Mouse (Mus musculus): ENCODE results near the gene Mms22l. TPM values are rescaled to one million over a fixed set of nuclear protein-coding genes. Genes with fewer than 3 reads are reported as not detected.

Mms22l gene
- polyA plus RNA-seq, 1 experiment from 2014 or later: 41.0 TPM

- Histone ChIP-seq H3K9me3 (peaks cover 5% of the 10 kb centered on the region; the same call in 1 of the 2 replicates), H3K4me3 (no peak overlapping the region), H3K27ac (replicated peaks) (no peak overlapping the region), H3K4me1 (no peaks in the 10 kb centered on the region), H3K36me3 (replicated peaks) (peaks cover 61% of the 10 kb centered on the region), H3K27me3 (replicated peaks; ENCODE audit: low read depth, poor library complexity, severe bottlenecking) (no peaks in the 10 kb centered on the region)
- DNase-seq (ENCODE audit: low spot score): no peak
- 96% methylated on average over 5 of the region's 5 CpGs for WGBS
These were observed 81.3 kb downstream of the Mms22l start for GRCm38 (mm10) chr4:24577594-24577993.

- H3K27me3 ChIP-seq (replicated peaks; ENCODE audit: low read depth, poor library complexity, severe bottlenecking): no peaks in the 10 kb centered on the region
- H3K36me3 ChIP-seq (replicated peaks): peaks cover 77% of the 10 kb centered on the region
- H3K4me1 ChIP-seq: no peaks in the 10 kb centered on the region
- H3K27ac ChIP-seq (replicated peaks): no peak overlapping the region
- no peaks in the 10 kb centered on the region for H3K9me3 ChIP-seq
- no peak for DNase-seq (ENCODE audit: low spot score)
- WGBS: 43% methylated on average over 1 of the region's 1 CpGs
- H3K4me3 ChIP-seq: no peak overlapping the region
These were observed 86.0 kb downstream of the Mms22l start for GRCm38 (mm10) chr4:24582295-24582694.

- Histone ChIP-seq H3K4me1 (no peaks in the 10 kb centered on the region), H3K9me3 (no peaks in the 10 kb centered on the region), H3K36me3 (replicated peaks) (peaks cover 74% of the 10 kb centered on the region), H3K4me3 (no peak overlapping the region), H3K27me3 (replicated peaks; ENCODE audit: low read depth, poor library complexity, severe bottlenecking) (no peaks in the 10 kb centered on the region), H3K27ac (replicated peaks) (no peak overlapping the region)
- WGBS: 91% methylated on average over 3 of the region's 3 CpGs
- DNase-seq (ENCODE audit: low spot score): no peak
These were observed 87.7 kb downstream of the Mms22l start for GRCm38 (mm10) chr4:24583997-24584396.

GRCm38 (mm10) chr4:24594824-24595223, 98.6 kb downstream of the Mms22l start:
- Histone ChIP-seq H3K4me3 (no peak overlapping the region), H3K27me3 (replicated peaks; ENCODE audit: low read depth, poor library complexity, severe bottlenecking) (no peaks in the 10 kb centered on the region), H3K4me1 (no peaks in the 10 kb centered on the region), H3K27ac (replicated peaks) (no peak overlapping the region), H3K9me3 (no peaks in the 10 kb centered on the region), H3K36me3 (replicated peaks) (peaks cover 67% of the 10 kb centered on the region)
- DNase-seq (ENCODE audit: low spot score): no peak

- H3K36me3 ChIP-seq (replicated peaks): peaks cover 70% of the 10 kb centered on the region
- H3K9me3 ChIP-seq: no peaks in the 10 kb centered on the region
- no peaks in the 10 kb centered on the region for H3K27me3 ChIP-seq (replicated peaks; ENCODE audit: low read depth, poor library complexity, severe bottlenecking)
- no peak overlapping the region for H3K27ac ChIP-seq (replicated peaks)
- no peak overlapping the region for H3K4me3 ChIP-seq
- DNase-seq (ENCODE audit: low spot score): no peak
- H3K4me1 ChIP-seq: no peaks in the 10 kb centered on the region
- WGBS: 90% methylated on average over 6 of the region's 6 CpGs
These were observed 100.8 kb downstream of the Mms22l start for GRCm38 (mm10) chr4:24596942-24597611.

GRCm38 (mm10) chr4:24598637-24599036, 102.4 kb downstream of the Mms22l start:
- no peaks in the 10 kb centered on the region for H3K4me1 ChIP-seq
- no peak for DNase-seq (ENCODE audit: low spot score)
- no peak overlapping the region for H3K4me3 ChIP-seq
- H3K9me3 ChIP-seq: no peaks in the 10 kb centered on the region
- WGBS: 95% methylated on average over 1 of the region's 1 CpGs
- H3K36me3 ChIP-seq (replicated peaks): peaks cover 76% of the 10 kb centered on the region
- no peak overlapping the region for H3K27ac ChIP-seq (replicated peaks)
- no peaks in the 10 kb centered on the region for H3K27me3 ChIP-seq (replicated peaks; ENCODE audit: low read depth, poor library complexity, severe bottlenecking)

GRCm38 (mm10) chr4:24601711-24602110, 105.5 kb downstream of the Mms22l start:
- H3K9me3 ChIP-seq: no peaks in the 10 kb centered on the region
- no peaks in the 10 kb centered on the region for H3K27me3 ChIP-seq (replicated peaks; ENCODE audit: low read depth, poor library complexity, severe bottlenecking)
- no peak overlapping the region for H3K27ac ChIP-seq (replicated peaks)
- DNase-seq (ENCODE audit: low spot score): no peak
- no peaks in the 10 kb centered on the region for H3K4me1 ChIP-seq
- H3K36me3 ChIP-seq (replicated peaks): peaks cover 90% of the 10 kb centered on the region
- WGBS: 92% methylated on average over 6 of the region's 6 CpGs
- no peak overlapping the region for H3K4me3 ChIP-seq

- 88% methylated on average over 3 of the region's 3 CpGs for WGBS
- H3K27ac ChIP-seq (replicated peaks): no peak overlapping the region
- DNase-seq (ENCODE audit: low spot score): no peak
- no peaks in the 10 kb centered on the region for H3K9me3 ChIP-seq
- H3K4me3 ChIP-seq: no peak overlapping the region
- H3K36me3 ChIP-seq (replicated peaks): peaks cover 26% of the 10 kb centered on the region
- H3K4me1 ChIP-seq: no peaks in the 10 kb centered on the region
- no peaks in the 10 kb centered on the region for H3K27me3 ChIP-seq (replicated peaks; ENCODE audit: low read depth, poor library complexity, severe bottlenecking)
These were observed 112.8 kb downstream of the Mms22l start for GRCm38 (mm10) chr4:24609085-24609484.

- Histone ChIP-seq H3K4me3 (no peak overlapping the region), H3K9me3 (no peaks in the 10 kb centered on the region), H3K27me3 (replicated peaks; ENCODE audit: low read depth, poor library complexity, severe bottlenecking) (no peaks in the 10 kb centered on the region), H3K36me3 (replicated peaks) (peaks cover 21% of the 10 kb centered on the region), H3K27ac (replicated peaks) (no peak overlapping the region), H3K4me1 (no peaks in the 10 kb centered on the region)
- no peak for DNase-seq (ENCODE audit: low spot score)
- 95% methylated on average over 2 of the region's 2 CpGs for WGBS
These were observed 113.3 kb downstream of the Mms22l start for GRCm38 (mm10) chr4:24609564-24609963.

GRCm38 (mm10) chr4:24620005-24620404, 123.8 kb downstream of the Mms22l start:
- H3K36me3 ChIP-seq (replicated peaks): no peaks in the 10 kb centered on the region
- no peaks in the 10 kb centered on the region for H3K27me3 ChIP-seq (replicated peaks; ENCODE audit: low read depth, poor library complexity, severe bottlenecking)
- H3K27ac ChIP-seq (replicated peaks): no peak overlapping the region
- H3K4me1 ChIP-seq: no peaks in the 10 kb centered on the region
- no peaks in the 10 kb centered on the region for H3K9me3 ChIP-seq
- no peak for DNase-seq (ENCODE audit: low spot score)
- H3K4me3 ChIP-seq: no peak overlapping the region
- 75% methylated on average over 6 of the region's 6 CpGs for WGBS

- WGBS: 85% methylated on average over 5 of the region's 5 CpGs
- Histone ChIP-seq H3K4me1 (no peaks in the 10 kb centered on the region), H3K27ac (replicated peaks) (no peak overlapping the region), H3K27me3 (replicated peaks; ENCODE audit: low read depth, poor library complexity, severe bottlenecking) (no peaks in the 10 kb centered on the region), H3K4me3 (no peak overlapping the region), H3K36me3 (replicated peaks) (no peaks in the 10 kb centered on the region), H3K9me3 (no peaks in the 10 kb centered on the region)
- no peak for DNase-seq (ENCODE audit: low spot score)
These were observed 124.2 kb downstream of the Mms22l start for GRCm38 (mm10) chr4:24620440-24620839.

- Histone ChIP-seq H3K36me3 (replicated peaks) (no peaks in the 10 kb centered on the region), H3K4me3 (no peak overlapping the region), H3K9me3 (no peaks in the 10 kb centered on the region), H3K27me3 (replicated peaks; ENCODE audit: low read depth, poor library complexity, severe bottlenecking) (no peaks in the 10 kb centered on the region), H3K27ac (replicated peaks) (no peak overlapping the region), H3K4me1 (no peaks in the 10 kb centered on the region)
- no peak for DNase-seq (ENCODE audit: low spot score)
- 80% methylated on average over 9 of the region's 9 CpGs for WGBS
These were observed 125.4 kb downstream of the Mms22l start for GRCm38 (mm10) chr4:24621422-24622187.

GRCm38 (mm10) chr4:24625951-24626584, 129.8 kb downstream of the Mms22l start:
- no peak overlapping the region for H3K4me3 ChIP-seq

More at GRCm38 (mm10) chr4:24625951-24626584, 129.8 kb downstream of the Mms22l start:
- Histone ChIP-seq H3K27me3 (replicated peaks; ENCODE audit: low read depth, poor library complexity, severe bottlenecking) (no peaks in the 10 kb centered on the region), H3K9me3 (no peaks in the 10 kb centered on the region), H3K27ac (replicated peaks) (no peak overlapping the region), H3K4me1 (0 out of 2 replicates have a peak, but pooled peaks cover 2% of the 10 kb centered on the region), H3K36me3 (replicated peaks) (no peaks in the 10 kb centered on the region)
- no peak for DNase-seq (ENCODE audit: low spot score)
- 85% methylated on average over 13 of the region's 13 CpGs for WGBS
